Mouse (Mus musculus): ENCODE data around the gene Esrrg.

Esrrg gene

DNA sequence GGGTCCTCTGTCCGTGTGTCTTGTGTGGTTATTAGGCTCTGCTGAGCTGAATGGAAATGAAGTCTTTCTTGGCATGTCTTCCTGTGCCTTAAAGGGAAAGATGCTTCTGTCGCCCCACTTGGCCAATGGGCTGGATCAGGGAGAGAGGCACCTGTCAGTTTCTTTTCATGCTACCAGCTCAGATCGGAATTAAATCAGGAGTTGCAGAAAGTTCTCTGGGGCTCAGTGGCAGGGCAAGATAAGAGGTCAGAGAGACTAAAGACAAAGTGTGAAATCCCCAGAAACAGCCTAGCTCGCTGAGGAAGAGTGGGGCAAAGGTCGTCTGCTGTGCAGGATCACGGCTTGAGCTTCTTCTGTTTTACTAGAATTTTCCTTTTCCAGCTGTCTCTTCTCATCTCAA, 97.5 kb downstream of the Esrrg start:
- no peak for DNase-seq (ENCODE audit: low spot score)

DNA sequence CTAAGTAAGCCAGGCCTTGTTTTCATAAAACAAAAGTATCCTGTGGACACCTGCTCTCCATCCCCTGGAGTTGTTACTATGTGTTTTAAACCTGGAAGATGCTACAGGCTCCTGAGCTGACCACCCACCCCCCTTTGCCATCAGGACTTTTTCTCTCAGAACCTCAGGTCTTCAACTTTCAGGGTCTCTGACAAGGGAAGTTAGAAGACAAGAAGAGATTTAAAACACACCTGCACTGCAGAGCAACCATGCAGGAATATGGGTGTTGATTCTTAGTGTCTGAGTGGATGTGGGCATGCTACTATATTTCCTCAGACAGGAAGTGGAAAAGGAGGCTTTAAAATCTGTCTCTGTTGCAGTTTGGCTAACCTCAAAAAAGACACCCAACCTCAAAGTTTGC, 98.6 kb downstream of the Esrrg start:
- no peak for DNase-seq (ENCODE audit: low spot score)

DNA sequence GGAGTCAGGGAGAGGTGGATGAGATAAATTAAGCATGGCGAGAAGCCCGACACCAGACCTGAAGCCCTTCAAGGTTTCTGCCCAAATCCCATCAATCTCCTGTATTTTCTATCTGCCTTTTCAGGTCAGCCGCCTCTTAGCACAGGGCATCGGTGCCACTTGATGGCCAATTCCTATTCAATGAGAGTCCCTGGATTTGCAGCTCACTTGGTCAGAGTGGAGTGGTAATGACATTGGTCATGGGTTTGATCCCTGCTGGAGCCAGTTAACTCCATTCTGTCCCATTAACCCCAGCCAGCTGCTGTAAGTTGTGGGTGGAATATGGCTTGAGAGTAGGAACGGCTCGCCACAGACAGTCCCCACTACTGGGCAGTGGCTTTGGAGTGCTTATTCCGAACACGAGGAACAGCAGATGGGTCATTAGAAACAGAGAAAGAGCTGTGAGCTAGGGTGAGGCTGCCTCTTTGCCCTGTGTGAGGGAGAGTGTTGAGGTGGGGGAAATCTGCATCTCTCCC, 101.9 kb downstream of the Esrrg start:
- no peak for DNase-seq (ENCODE audit: low spot score)

DNA sequence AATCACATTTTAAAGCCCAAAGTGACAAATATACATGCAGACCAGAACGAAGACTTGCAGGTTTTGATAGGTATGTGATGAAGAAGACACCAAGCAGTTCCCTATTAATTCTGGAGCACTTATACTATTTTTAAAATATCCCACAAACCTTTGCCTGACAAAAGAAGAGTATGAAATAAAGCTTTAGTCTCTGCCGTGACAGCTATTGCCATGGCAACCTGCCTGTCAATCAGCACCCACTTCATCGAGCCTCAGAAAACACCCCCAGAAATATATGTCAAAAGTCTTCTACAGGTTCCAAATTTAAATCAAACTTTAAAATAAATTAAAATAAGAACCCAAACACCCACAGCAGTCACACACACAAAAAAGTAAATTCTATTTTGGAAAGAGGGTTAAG, 112.4 kb downstream of the Esrrg start:
- DNase-seq (ENCODE audit: low spot score), result no peak

DNA sequence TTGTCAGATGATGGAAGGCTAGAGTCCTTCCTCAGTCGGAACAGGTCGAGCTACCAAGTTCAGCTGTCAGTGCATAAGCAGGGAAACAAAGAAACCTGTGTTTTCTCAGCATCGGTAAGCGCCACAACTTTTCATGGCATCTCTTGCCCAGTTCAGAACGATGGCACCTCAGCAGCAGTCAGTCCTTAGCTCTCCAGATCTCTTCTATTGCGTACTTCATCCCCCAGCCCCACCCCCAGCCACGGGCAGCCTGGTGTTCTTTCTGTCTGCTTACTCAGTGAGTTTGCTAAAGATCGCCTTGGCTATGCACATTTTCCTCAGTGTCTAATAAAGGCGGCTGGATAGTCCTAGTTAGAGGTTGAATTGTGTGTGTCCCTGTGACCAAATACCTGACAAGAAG, 113.4 kb downstream of the Esrrg start:
- DNase-seq (ENCODE audit: low spot score), result no peak

DNA sequence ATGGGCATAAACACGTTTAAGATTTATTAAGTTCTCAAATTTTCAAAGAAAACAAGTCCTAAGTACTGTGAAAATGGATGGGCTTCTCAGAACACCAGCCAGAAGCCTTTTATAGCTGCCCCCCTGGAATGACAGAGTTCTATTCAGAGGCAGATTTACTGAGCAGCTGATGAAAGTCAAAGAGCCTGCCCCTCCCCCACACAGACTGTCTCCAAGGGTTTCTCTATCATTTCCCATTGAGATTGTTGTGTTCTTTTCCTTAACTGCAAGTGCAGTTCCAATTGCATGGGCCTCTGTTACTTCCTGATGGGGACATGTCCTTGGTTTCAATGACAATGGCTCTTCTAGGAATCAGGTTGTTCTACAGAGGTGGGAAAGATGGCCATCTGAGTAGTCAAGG, 116.1 kb downstream of the Esrrg start:
- DNase-seq (ENCODE audit: low spot score), result no peak

DNA sequence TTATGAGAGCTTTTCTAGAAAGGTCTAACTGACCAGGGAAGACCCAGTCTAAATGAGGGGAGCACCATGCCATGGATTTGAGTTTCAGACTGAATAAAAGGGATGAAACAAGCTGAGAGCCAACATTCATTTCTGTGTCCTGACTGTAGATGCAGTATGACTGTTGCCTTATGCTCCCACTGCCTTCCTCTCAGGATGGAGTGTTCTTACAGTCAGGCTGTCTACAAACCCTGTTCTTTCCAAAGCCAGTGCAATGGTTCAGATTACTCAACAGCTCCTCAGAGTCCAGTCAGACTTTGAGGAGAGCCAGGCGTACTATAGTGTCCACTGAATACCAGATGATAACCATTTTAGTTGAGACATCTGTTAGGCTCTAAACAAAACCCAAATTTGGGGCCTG, 116.8 kb downstream of the Esrrg start:
- DNase-seq (ENCODE audit: low spot score), result no peak

DNA sequence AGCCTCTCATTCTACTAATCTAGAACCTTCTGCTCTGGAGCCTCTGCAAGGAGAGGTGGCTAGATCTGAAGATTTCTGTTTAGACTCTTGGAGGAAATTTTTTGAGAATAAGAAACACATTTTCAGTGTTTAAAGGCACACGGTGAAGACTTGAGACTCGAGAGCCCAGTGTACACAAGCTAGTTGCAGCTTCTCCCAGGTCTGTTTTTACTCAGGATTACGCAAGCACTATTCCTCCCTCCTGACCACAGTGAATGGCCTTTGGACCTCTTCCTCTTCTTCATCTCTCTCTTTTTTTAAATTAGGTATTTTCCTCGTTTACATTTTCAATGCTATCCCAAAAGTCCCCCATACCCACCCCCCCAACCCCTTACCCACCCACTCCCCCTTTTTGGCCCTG, 122.6 kb downstream of the Esrrg start:
- DNase-seq (ENCODE audit: low spot score), result no peak

DNA sequence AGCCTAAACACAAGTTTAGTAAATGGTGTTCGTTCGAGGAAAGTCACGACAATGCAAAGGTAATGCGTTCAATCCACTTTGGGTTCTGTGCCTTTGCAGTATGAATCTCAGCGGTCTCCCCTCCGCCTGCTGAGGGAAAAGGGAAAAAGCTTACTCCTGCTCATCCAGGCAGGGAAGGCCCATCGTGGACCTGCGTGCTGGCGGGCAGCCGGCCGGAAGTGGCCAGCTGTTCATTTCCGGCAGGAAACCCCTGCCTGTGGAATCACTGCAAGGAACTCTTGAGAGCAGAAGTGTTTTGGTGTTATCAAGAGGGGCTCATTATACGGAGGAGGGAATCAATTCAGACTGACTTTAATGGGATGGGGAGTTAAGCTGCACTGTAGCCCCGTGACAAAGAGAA, 127.9 kb downstream of the Esrrg start:
- DNase-seq (ENCODE audit: low spot score), result no peak

DNA sequence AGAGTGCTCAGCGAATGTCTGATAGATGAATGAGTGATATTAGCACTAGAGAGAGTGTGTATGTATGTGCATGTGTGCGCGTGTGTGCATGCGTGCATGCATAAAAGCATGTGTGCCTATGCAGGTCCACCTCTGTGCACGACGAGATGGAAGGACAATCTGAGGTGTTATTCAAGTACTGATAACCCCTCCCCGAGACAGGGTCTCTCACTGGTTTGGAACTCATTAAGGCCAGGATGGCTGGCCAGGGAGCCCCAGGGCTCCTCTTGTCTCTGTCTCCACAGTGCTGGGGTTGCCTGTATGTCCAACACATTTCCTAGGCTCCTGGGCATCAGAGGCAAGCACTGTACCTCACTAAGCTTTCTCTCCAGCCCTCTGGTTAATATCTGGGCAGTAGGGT, 128.7 kb downstream of the Esrrg start:
- DNase-seq (ENCODE audit: low spot score), result no peak

DNA sequence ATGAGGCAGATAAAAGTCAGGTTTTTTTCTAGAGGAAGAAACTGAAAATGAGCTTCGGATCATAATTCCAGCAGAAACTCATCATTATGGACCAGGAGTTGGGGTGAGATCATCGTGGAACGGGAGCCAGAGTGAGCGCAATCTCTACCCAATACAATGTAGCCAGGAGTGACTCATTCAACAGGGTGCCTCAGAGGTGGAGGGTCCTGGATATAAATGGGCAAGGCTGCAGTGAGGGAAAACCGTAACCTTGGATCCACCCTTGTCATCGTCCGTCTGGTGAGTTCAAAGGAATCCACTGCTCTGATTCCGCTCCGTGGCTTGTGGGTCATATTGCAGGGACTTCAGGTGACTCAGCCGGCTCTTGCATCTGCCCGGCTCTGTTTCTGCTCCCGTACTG, 131.9 kb downstream of the Esrrg start:
- no peak for DNase-seq (ENCODE audit: low spot score)

DNA sequence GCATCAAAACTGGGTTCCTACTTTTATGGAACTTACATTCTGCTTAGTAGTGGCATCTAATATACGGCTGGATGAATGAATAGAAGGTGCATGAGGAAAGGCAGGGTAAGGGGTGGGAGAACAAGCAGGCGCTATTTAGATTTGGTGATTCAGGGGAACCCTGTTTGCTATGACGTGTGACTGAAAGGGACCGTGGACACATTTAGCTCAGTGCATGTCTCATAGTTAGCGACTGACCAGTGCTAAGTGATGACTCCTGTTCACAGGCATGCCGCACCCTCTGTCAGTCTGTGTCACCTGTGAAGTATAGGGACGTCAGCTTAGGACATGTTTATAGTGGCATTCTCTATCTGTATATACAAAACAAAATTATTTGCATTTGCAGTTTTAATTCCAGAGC, 132.7 kb downstream of the Esrrg start:
- no peak for DNase-seq (ENCODE audit: low spot score)

DNA sequence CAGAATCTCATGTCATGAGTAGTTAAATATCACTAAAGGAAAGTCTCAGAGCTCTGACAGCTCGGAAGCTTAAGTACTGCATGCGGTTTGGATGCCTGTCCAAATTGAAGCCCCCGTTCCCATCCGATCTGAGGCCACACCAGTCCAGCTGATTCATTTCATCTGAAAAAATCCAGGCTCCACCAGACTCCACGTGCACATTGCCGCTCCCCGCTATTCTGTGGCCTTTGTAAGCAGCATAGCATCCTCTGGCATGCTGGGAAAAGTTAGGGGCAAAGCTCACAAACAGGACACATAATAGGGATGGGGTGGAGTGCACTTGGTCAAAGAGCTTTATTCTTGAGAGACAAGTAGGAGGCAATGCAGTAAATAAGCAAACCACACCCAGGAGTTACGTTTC, 133.5 kb downstream of the Esrrg start:
- DNase-seq (ENCODE audit: low spot score), result no peak

DNA sequence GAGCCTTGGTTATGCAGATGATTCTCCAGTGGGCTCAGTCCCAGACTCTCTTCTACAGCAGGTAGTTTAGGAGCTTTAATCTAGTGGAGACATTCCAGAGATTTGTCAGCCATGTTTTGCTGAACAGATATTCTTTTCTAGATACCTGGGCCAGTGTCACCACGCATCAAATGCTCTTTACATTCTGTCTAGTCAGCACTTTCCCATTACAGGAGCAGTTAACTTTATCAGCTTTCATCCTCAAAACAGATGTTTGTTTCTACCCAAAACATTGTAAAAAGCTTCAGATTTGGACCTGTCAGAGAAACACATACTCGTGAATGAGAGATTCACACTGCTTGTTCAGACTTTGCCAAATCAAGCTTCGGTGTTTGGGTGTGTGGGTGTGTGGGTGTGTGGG, 140.7 kb downstream of the Esrrg start:
- no peak for DNase-seq (ENCODE audit: low spot score)

DNA sequence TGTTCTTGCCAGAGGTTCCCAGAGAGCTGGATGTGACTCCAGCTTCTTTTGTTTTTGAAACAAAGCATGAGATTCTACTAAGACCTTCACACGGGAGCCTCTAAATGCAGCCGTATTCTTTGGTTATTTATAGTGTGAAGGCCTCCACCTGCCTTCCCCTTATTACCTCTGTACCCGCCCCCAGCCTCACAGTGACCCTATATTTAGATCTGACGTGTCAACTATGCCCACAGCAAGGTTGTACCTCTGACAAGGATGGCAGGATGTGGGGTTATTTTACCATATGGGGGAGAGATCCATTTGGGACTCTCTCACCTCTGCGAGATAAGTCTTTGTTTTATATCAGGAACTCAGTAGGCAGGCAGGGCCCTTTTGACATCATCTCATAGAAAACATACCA, 141.3 kb downstream of the Esrrg start:
- no peak for DNase-seq (ENCODE audit: low spot score)

DNA sequence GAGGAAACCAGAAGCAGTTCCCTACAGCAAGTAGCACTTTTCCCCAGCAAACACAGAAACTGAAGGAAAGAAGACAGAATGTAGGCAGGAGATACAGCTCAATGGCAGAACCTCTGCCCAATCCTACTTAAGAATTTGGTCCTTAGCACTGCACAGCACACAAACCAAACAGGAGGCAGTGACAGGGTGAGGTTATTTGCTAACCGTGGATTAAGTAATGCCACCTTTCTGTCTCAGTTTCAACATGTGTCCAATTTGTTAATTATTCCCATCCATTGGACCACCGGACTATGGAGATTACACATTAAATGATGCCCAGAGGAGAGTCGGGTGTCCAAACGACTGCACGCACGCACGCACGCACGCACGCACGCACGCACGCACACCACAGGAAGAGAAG, 146.9 kb downstream of the Esrrg start:
- DNase-seq (ENCODE audit: low spot score), result no peak

DNA sequence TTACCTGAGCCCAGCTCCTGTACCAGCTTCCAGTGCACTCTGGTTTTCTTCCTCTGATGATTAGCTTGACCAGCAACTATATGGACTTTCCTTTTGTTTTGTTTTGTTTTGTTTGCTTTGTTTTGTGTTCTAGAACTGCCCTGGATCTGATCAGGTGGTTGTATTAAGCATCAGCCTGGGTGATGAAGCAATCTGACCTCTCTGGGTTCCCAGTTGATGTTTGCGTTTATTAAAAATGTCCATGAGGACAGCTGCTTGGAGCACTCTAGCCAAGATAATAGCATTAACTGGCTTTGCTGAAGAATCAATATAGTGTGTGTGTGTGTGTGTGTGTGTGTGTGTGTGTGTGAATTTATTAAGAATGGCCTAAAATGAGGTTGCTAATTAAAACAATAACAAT, 149.4 kb downstream of the Esrrg start:
- DNase-seq (ENCODE audit: low spot score), result no peak

DNA sequence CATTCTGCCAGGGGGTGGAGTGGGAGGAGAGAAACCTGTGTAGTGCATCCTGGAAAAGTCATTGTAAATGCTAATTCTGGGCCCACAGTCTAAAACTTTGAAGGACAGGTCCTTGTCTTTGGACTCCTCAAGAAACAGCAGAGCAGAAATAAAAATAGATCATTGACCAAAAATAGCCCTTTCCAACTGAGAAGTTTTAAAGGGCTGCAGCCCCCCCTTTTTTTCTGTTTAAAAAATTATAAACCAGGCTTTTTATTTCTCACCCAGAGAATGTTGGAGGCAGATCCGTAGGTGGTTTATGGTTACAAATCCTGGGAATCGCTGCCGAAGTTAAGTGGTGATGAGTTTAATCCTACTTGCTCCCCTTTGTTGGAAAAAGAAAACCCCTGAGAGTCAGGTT, 150.0 kb downstream of the Esrrg start:
- DNase-seq (ENCODE audit: low spot score), result no peak

DNA sequence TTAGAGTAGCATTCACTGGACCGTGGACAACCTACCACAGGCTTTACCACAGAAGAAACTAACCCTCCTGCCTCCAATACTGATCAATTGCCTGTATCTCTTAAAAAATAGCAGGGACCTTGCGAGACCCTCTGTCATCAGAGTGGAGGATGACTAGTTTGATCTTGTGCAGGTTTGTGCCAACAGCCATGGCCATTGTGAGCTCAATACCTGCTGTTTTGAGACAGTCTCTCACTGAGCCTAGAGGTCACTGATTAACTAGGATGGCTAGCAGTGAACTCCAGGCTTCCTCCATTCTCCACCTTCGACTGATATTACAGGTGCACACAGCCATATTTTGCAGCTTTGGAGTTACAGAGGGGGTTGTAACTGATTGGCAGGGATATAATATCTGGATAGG, 150.9 kb downstream of the Esrrg start:
- DNase-seq (ENCODE audit: low spot score), result no peak

DNA sequence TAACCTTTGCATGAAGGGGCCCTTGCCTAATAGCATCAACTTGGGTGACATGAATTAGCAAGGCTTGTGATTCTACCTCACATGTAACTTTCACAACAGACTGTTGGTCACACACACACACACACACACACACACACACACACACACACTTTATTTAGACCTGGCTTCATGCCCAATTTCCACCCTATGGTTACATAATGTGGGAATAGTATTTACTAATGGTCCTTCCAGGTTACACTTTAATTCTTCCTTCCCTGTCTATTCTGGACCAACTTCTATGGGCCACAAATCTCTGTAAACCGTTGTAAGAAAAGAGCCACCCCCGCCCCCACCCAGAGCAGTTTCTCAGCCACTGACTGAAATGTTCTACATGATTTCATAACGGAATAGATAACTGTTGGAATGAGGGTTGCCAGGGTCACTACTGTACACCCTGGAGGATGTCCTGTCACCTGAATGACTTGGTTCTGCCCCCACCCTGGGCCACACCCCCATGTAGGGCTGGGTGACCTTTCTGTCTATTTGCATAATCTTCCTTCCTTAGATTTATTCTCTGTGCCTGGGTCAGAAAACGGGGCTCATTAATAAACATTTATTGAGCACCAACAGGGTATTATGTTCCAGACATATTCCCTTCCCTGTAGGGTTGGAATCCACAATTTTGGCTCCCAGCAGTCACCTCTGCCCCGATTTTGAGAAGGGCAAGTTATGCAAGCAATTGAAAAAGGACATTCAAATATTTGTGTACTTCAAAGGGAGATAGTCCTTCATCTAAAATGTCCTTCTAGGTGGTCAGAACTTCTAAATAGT, 154.3 kb downstream of the Esrrg start:
- DNase-seq (ENCODE audit: low spot score), result no peak

DNA sequence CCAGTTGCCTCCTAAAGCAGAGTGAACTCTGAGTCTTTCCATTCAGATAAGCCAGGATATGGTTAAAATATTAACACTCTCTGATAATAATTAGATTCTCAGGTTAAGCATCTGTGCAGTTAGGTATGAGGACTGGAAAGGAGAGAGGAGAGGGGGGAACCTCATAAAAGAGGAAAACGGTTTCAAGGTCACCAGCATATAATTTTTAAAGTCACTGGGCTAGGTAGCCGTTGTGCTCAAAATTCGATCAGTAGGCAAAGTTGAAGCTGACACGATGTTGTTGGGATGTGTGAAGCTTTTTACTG, 154.8 kb downstream of the Esrrg start:
- DNase-seq (ENCODE audit: low spot score), result no peak

DNA sequence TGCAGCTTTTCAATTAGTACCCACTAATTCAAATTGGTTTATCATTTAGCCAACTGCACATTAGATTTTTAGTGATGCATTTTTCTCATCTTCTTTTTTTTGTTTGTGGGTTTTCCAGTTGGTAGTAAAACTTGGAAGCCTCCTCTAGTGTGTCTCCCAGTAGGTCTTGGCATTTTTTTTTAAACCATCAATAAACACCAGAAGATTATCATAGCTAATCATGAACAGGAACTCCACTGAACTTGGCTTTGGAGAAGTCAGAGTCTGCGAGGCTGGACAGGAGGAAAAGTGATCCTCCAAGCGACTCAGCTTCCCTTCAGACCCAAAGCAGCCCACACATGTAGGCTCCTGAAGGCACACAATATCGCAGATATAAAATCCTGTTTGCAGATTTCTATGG, 155.2 kb downstream of the Esrrg start:
- no peak for DNase-seq (ENCODE audit: low spot score)

DNA sequence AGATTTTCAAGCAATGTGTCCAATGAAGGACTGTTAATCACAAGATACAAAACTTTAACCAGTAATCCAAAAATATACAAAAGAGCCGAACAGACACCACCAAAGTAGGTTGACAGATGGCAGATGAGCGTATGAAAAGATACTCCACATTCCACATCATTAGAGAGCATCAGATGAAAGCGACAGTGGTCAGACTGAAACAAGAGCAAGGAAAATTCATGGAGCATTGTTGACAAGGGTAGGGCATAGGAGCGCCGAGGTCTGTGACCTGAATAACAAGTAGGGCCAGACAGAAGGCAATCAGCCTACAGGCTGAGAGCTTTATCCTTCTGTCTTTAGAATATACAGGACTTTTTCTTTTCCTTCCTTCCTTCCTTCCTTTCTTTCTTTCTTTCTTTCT, 157.0 kb downstream of the Esrrg start:
- no peak for DNase-seq (ENCODE audit: low spot score)

DNA sequence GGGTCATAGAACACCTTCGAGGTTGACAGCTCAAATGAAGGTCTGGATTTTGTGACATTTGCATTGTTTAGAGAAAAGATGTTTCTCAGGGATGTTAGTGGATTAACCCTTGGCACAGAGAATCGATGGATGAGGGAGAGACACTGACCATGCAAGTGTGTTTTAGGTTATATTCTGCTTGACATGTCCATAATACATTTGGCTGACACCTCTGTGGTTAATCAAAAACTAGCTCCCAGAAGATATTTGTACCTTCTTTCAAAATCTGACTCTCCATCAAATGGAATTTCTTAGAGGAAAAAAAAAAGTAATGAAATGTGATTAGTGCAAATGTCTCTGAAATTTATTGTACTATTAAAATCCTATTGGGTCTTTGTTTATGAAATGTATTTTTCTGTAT, 158.8 kb downstream of the Esrrg start:
- DNase-seq (ENCODE audit: low spot score), result no peak

DNA sequence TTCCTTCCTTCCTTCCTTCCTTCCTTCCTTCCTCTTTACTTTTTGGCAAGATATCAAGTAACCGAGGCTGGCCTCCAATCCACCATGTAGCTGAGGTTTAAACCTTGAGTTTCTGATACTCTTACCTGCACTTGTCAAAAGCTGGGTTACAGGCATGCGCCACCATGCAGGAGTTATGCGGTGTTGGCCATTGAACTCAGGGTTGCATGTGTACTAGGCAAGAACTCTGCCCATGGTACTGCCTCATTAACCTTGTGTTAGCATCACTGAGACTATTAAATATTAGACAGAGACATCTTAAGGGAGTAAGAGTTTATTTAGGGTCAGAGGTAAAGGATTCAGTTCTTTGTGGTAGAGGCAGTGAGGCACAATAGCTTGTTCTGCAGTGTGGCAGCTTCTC, 161.6 kb downstream of the Esrrg start:
- DNase-seq (ENCODE audit: low spot score), result no peak
